Mouse (Mus musculus) heart, embryonic 12.5 days (tissue): ENCODE measurements around the gene Zfp92. TPM values are rescaled to one million over a fixed set of nuclear protein-coding genes. Genes with fewer than 3 reads are reported as not detected.

ENCODE experiments used
- ATAC-seq: fragments of 200-750 bp; cut with Nextera tagmentation; 2 replicates; pipeline ENCODE4 v1.8.0; 2017; ENCODE audit warnings: moderate TSS enrichment, moderate library complexity; ENCODE audit not compliant: insufficient number of reproducible peaks, low FRiP score
- H3K27ac ChIP-seq: fragments of 300-500 bp; sonication (generic); 2 replicates; pipeline ENCODE4 v1.5.1; 2016; ENCODE audit warnings: mild to moderate bottlenecking, moderate library complexity; ENCODE audit not compliant: poor library complexity, severe bottlenecking
- H3K27me3 ChIP-seq: fragments of 300-500 bp; sonication (generic); replicated peaks from 2 replicates; pipeline ENCODE4 v1.6.1; 2016; ENCODE audit warnings: mild to moderate bottlenecking, moderate library complexity
- H3K36me3 ChIP-seq: fragments of 300-500 bp; sonication (generic); 2 replicates; pipeline ENCODE4 v1.6.1; 2016; ENCODE audit warnings: mild to moderate bottlenecking, moderate library complexity
- H3K4me1 ChIP-seq: fragments of 300-500 bp; sonication (generic); replicated peaks from 2 replicates; pipeline ENCODE4 v1.6.1; 2016; ENCODE audit warnings: mild to moderate bottlenecking
- H3K4me2 ChIP-seq: fragments of 300-500 bp; sonication (generic); 2 replicates; pipeline ENCODE4 v1.6.1; 2016; ENCODE audit warnings: mild to moderate bottlenecking, moderate library complexity
- H3K4me3 ChIP-seq: fragments of 300-500 bp; sonication (generic); 2 replicates; pipeline ENCODE4 v1.5.1; 2016; ENCODE audit warnings: mild to moderate bottlenecking
- H3K9ac ChIP-seq: fragments of 300-500 bp; sonication (generic); 2 replicates; pipeline ENCODE4 v1.6.1; 2016; ENCODE audit warnings: mild to moderate bottlenecking, moderate library complexity
- H3K9me3 ChIP-seq: fragments of 300-500 bp; sonication (generic); replicated peaks from 2 replicates; pipeline ENCODE4 v1.6.1; 2016; ENCODE audit warnings: mild to moderate bottlenecking, moderate library complexity
- WGBS: fragments of 180-500 bp; shearing (Covaris S2); methylation state at CpG from one replicate; pipeline ENCODE4 v1.1.7; 2016; 5-methylcytosine and 5-hydroxymethylcytosine counted together
- polyA plus RNA-seq: library from polyadenylated mRNA; unstranded; fragments of >200 nt; fragmentation: Nextera tagmentation; extraction: Ambion mirVana; gene quantifications from 2 replicates; pipeline ENCODE4 v1.2.1, GENCODE M21; 2016

Gene Zfp92
- polyA plus RNA-seq, 1 experiment from 2014 or later, result not detected

GRCm38 (mm10) chrX:73435252-73435651 is 24.4 kb downstream of the Zfp92 start, which contains the start of gene Trex2:
Gene Trex2 (minus strand): TSS chrX:73435344.
- no peaks in the 10 kb centered on the region for H3K9me3 ChIP-seq
- ATAC-seq, result no peak
- H3K27ac ChIP-seq, result no peak within 1 kb of the TSS
- WGBS, result 72% methylated on average over 11 of the region's 11 CpGs
- no peak within 1 kb of the TSS for H3K4me3 ChIP-seq
- H3K4me1 ChIP-seq, result 0 out of 2 replicates have a peak, but pooled peaks cover 5% of the 10 kb centered on the region
- H3K27me3 ChIP-seq, result no peaks in the 10 kb centered on the region
- H3K36me3 ChIP-seq, result peaks cover 8% of the 10 kb centered on the region; the same call in 1 of the 2 replicates
- H3K4me2 ChIP-seq, result no peak within 1 kb of the TSS
- no peak within 1 kb of the TSS for H3K9ac ChIP-seq

GRCm38 (mm10) chrX:73441428-73441827 is 30.5 kb downstream of the Zfp92 start:
- Histone ChIP-seq H3K4me2 (no peak overlapping the region), H3K36me3 (peaks cover 19% of the 10 kb centered on the region), H3K9me3 (no peaks in the 10 kb centered on the region), H3K4me1 (0 out of 2 replicates have a peak, but pooled peaks cover 5% of the 10 kb centered on the region), H3K27ac (no peak overlapping the region), H3K4me3 (no peak overlapping the region), H3K9ac (no peak overlapping the region), H3K27me3 (no peaks in the 10 kb centered on the region)
- no peak for ATAC-seq
- WGBS, result 66% methylated on average over 2 of the region's 2 CpGs

GRCm38 (mm10) chrX:73451949-73452348 is 41.1 kb downstream of the Zfp92 start:
- H3K4me2 ChIP-seq, result no peak overlapping the region
- no peak for ATAC-seq
- H3K4me3 ChIP-seq, result no peak overlapping the region
- H3K9ac ChIP-seq, result no peak overlapping the region
- H3K27ac ChIP-seq, result no peak overlapping the region
- WGBS, result 20% methylated on average over 2 of the region's 2 CpGs
- H3K9me3 ChIP-seq, result no peaks in the 10 kb centered on the region
- peaks cover 22% of the 10 kb centered on the region for H3K36me3 ChIP-seq
- 0 out of 2 replicates have a peak, but pooled peaks cover 3% of the 10 kb centered on the region for H3K4me1 ChIP-seq
- 0 out of 2 replicates have a peak, but pooled peaks cover 4% of the 10 kb centered on the region for H3K27me3 ChIP-seq

DNA sequence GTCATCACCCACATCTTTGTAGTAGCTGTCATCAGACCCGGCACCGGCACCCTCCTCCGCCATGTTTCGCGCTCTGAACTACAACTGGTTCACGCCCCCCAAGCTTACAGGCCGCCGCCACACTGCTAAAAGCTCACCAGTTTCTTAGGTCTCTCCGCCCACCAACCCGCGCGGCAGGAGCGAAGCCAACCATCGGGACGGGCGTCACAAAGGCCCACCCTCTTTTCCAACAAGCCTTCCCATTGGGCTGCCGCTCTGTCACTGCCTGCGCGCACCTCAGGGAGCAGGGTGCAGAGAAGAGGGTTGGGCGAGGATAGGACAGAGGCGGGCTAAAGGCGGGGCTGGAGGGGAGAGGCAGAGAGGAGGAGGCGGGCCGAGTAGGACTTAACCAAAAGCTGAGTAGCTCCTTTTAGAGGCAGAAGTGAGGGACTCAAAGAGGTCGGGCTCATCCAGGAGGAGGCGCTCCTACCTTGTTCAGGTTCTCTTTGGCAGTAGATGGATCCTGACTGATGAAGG is 48.0 kb downstream of the Zfp92 start, which contains the start of gene Haus7:
Gene Haus7, minus strand, starts transcription at position 168 of the 516 bp plus-strand sequence.
- Histone ChIP-seq H3K9me3 (no peaks in the 10 kb centered on the region), H3K4me1 (peaks cover 11% of the 10 kb centered on the region), H3K9ac (peak within 1 kb of the TSS; percentile 73), H3K36me3 (no peaks in the 10 kb centered on the region), H3K4me3 (peak within 1 kb of the TSS; percentile 66), H3K4me2 (peak within 1 kb of the TSS; percentile 75), H3K27me3 (no peaks in the 10 kb centered on the region), H3K27ac (peak within 1 kb of the TSS; percentile 51)
- peak; percentile 100 for ATAC-seq
- WGBS, result 13% methylated on average over 26 of the region's 26 CpGs

DNA sequence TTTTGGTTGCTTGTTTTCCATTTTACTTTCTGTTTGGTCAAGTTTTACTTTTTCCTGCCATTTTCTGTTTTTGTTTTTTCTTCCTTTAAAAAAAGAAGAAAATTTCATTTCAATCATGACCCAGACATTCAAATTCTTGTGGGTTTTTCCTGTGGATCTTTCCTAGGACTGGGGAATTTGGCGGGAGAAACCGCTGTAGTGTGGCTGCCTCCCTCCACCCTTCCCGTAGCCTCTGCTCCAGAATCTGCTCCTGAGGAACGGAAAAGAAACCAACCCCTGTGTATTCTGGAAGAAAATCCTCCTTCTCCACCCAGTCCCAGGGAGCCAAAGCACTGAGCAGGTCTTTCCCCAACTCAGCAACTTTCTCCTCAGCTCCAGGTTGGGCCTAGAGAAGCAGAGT is 49.9 kb downstream of the Zfp92 start:
- Histone ChIP-seq H3K36me3 (no peaks in the 10 kb centered on the region), H3K27ac (no peak overlapping the region), H3K4me2 (no peak overlapping the region), H3K4me3 (no peak overlapping the region), H3K9me3 (no peaks in the 10 kb centered on the region), H3K27me3 (0 out of 2 replicates have a peak, but pooled peaks cover 2% of the 10 kb centered on the region), H3K4me1 (peaks cover 11% of the 10 kb centered on the region), H3K9ac (no peak overlapping the region)
- ATAC-seq, result no peak
- 72% methylated on average over 4 of the region's 4 CpGs for WGBS

DNA sequence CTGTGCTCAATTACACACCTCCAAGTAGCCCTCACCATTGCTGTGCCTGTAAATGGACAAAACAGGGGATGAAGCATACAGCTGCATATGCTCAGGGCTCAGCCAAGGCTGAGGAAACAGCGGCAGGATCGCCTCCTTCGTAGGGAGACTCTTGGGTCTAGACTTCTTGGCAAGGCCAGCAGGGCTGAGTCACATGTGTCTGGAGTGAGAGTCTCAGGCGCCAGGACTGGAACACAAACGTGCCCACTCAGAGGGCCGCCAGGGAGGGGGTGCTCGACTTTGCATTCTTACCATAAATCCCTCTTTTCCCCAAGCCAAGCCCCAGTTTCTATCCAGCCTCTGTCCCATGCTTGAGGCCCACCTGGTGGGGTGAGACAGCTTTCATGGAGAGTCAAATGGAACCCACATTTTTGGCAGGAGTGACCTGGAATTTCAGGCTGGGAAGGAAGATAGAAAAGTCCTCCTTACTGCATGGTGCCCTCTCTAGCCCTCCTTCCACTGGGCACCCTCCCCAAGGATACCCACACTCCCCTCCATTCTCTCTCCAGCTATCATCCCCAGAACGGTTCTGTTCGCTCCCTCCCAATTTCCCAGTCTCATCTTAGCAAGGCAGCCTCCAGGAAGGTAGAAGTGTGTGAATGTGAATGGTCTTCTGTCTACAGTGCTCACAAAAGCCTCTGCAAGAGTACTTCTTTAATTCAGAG is 54.7 kb downstream of the Zfp92 start:
- Histone ChIP-seq H3K4me1 (no peaks in the 10 kb centered on the region), H3K27me3 (peaks cover 13% of the 10 kb centered on the region; the same call in 1 of the 2 replicates), H3K27ac (peak overlapping the region; percentile 34), H3K4me3 (no peak overlapping the region), H3K4me2 (no peak overlapping the region), H3K9me3 (no peaks in the 10 kb centered on the region), H3K36me3 (no peaks in the 10 kb centered on the region), H3K9ac (no peak overlapping the region)
- 57% methylated on average over 9 of the region's 9 CpGs for WGBS
- 0 out of 2 replicates have a peak, but pooled peaks have one; percentile 48 for ATAC-seq

GRCm38 (mm10) chrX:73467446-73468241 is 56.7 kb downstream of the Zfp92 start:
- peak overlapping the region; percentile 43 for H3K27ac ChIP-seq
- no peaks in the 10 kb centered on the region for H3K4me1 ChIP-seq
- 47% methylated on average over 5 of the region's 5 CpGs for WGBS
- ATAC-seq, result 0 out of 2 replicates have a peak, but pooled peaks have one; percentile 39
- no peaks in the 10 kb centered on the region for H3K9me3 ChIP-seq
- no peak overlapping the region for H3K9ac ChIP-seq
- H3K4me2 ChIP-seq, result no peak overlapping the region
- no peak overlapping the region for H3K4me3 ChIP-seq
- H3K36me3 ChIP-seq, result no peaks in the 10 kb centered on the region
- peaks cover 23% of the 10 kb centered on the region for H3K27me3 ChIP-seq

DNA sequence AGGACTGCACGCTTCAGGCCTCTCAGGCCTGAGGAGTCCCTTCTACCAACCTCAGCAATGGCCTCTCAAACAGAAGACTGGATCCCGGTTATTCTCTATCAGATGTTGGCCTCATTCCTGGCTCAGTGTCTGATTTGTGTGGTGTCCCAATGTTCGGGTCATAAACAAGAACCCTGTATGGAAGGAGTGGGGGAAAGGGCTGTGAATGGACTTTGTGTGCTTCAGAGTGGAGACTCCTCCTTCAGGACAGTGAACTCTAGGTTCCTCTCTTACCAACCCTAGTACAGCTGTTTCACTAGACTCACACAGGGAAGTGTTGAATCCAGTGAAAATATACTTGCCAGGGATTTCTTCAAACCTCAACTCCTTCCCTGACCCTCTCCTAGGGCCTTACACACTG is 57.4 kb downstream of the Zfp92 start:
- 72% methylated on average over 3 of the region's 3 CpGs for WGBS
- Histone ChIP-seq H3K27ac (peak overlapping the region; percentile 43), H3K4me2 (no peak overlapping the region), H3K9ac (no peak overlapping the region), H3K36me3 (no peaks in the 10 kb centered on the region), H3K4me3 (no peak overlapping the region), H3K9me3 (no peaks in the 10 kb centered on the region), H3K4me1 (no peaks in the 10 kb centered on the region), H3K27me3 (peaks cover 26% of the 10 kb centered on the region)
- ATAC-seq, result no peak

DNA sequence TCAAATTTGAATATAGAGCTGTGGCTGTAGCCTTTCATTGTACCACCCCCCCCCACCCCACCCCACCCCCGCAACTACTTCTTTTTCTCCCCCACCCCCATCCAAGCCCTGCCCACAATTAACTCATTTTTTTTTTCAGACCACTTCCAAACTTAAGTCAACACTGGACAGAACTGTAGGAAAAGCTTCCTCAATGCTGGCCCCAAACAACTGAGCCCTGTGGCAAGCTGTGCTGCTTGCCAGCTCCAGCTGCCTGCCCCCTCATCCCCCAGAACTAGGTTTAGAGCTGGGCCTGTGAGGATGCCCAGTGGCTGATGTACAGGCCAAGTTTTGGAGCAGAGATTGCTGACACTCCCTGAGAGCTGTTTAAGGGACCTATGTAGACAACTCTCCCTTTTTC is 57.9 kb downstream of the Zfp92 start:
- Histone ChIP-seq H3K9ac (no peak overlapping the region), H3K27ac (peak overlapping the region; percentile 43), H3K4me2 (no peak overlapping the region), H3K9me3 (no peaks in the 10 kb centered on the region), H3K36me3 (no peaks in the 10 kb centered on the region), H3K27me3 (peaks cover 26% of the 10 kb centered on the region), H3K4me1 (no peaks in the 10 kb centered on the region), H3K4me3 (no peak overlapping the region)
- WGBS, result 36% methylated on average over 1 of the region's 1 CpGs
- no peak for ATAC-seq

DNA sequence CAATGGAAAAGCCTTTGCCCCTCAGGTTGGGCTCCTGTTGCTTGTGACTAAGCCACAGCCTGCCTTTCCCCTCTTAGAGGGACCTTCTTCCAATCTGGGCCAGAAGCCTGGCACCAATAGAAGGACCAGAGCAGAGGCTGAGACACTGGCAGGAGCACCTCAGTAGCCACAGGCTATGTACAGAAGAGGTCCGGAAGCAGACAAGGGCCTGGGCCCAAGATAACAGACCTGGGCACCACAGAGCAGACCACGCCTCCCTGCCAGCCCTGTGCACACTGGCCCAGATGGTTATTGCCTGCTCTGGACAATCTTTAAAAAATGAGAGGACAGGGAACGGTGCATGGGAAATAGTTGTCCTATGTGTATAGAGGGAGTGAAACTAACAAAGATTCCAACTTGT is 60.9 kb downstream of the Zfp92 start:
- WGBS, result 90% methylated on average over 3 of the region's 3 CpGs
- Histone ChIP-seq H3K27me3 (peaks cover 27% of the 10 kb centered on the region), H3K27ac (no peak overlapping the region), H3K9ac (no peak overlapping the region), H3K9me3 (no peaks in the 10 kb centered on the region), H3K4me2 (no peak overlapping the region), H3K4me3 (no peak overlapping the region), H3K4me1 (peaks cover 26% of the 10 kb centered on the region), H3K36me3 (no peaks in the 10 kb centered on the region)
- ATAC-seq, result no peak
